Mouse (Mus musculus): ENCODE data around the gene Fam102b.

- TF ChIP-seq CTCF (IDR thresholded peaks at IDR 0.05; ENCODE audit: low read depth, low read length) = no peak
- no peak for TF ChIP-seq TAL1 (conservative IDR thresholded peaks at IDR 0.05; ENCODE audit: low read depth, low read length)
- no peak for TF ChIP-seq POLR2AphosphoS5 (IDR thresholded peaks at IDR 0.05; ENCODE audit: insufficient replicate concordance, low read depth, low read length)
- no peak for TF ChIP-seq GATA2 (IDR thresholded peaks at IDR 0.05; ENCODE audit: borderline replicate concordance, low read depth, low read length)
- TF ChIP-seq GATA1 (IDR thresholded peaks at IDR 0.05; ENCODE audit: borderline replicate concordance, low read length) = no peak
Measured at GRCm38 (mm10) chr3:108933557-108933956, 93.8 kb downstream of the Fam102b start.
